Mouse (Mus musculus) left cerebral cortex, adult 2 months (tissue): ENCODE measurements around the gene Alcam. TPM values are rescaled to one million over a fixed set of nuclear protein-coding genes. Genes with fewer than 3 reads are reported as not detected.
A peak's percentile ranks its signal among the peaks of the same experiment; 100 is the strongest.

ENCODE experiments used
- DNase-seq, 2 experiments: peaks; one replicate each; pipeline ENCODE4 v3.0.0; 2021 to 2022; ENCODE audit warnings: low spot score in 2 of 2, mixed read lengths in 1 of 2; ENCODE audit errors: extremely low spot score in 1 of 2
- H3K27ac ChIP-seq: fragments of 200-600 bp; 2 replicates; pipeline ENCODE4 v1.8.1; 2022
- H3K4me3 ChIP-seq: fragments of 200-600 bp; 2 replicates; pipeline ENCODE4 v1.8.1; 2022
- CTCF ChIP-seq: fragments of 200-600 bp; IDR thresholded peaks from 2 replicates; pipeline ENCODE4 v1.8.1; 2022; ENCODE audit warnings: antibody characterized with exemption, mild to moderate bottlenecking, moderate library complexity
- intact Hi-C: fragments of 180-260 bp; cut with DNase I; formaldehyde crosslinking; loops from one replicate; pipeline ENCODE4 v1.15.1; 2025
- total RNA-seq, 2 experiments: library from RNA; stranded (reverse); gene quantifications; 2 replicates each; pipeline ENCODE4 v1.2.3; 2021

Alcam gene
- total RNA-seq, 2 experiments from 2014 or later: 176 to 178 TPM

DNA sequence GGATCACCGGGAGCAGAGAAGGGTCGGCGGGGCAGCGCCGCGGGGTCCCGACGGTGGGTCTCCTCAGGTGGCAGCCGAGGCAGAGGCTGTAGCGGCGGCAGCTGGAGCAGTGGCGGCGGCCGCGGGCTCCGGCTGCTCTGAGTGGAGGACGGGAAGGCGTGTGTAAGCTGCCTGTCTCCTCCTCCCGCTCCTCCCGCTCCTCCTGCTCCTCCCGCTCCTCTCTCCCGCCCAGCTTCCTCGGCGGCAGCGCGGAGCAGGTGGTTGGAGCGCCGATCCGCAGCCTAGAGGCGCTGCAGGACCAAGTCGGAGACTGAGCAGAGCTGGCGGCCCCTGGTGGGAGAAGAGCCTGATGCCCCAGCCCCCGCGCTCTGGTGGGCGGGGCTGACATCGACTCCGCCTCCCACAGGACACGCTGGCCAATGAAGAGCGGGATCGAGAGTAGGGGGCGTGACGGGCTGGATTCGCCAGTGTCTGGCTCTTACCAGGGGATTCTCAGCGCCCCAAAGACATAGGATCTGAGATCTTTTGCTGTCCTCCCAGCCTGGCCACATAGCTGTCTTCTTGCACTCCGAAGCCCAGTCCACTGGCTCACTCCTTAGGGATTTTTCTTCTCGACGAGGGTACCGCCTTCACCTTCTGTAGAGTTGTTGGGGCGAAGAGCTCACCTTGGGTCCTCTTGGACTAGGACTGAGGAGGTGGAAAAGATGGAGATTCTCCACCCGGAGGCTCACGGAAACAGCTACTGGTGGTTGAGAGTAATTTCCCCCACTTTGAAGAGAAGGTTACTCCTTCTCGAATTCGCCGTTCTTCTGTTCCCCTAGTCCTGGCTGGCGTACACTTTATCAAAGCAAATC, 785 bp downstream of the Alcam start:
- peak overlapping the region; percentile 77 for H3K27ac ChIP-seq
- DNase-seq: peak; percentile 98

DNA sequence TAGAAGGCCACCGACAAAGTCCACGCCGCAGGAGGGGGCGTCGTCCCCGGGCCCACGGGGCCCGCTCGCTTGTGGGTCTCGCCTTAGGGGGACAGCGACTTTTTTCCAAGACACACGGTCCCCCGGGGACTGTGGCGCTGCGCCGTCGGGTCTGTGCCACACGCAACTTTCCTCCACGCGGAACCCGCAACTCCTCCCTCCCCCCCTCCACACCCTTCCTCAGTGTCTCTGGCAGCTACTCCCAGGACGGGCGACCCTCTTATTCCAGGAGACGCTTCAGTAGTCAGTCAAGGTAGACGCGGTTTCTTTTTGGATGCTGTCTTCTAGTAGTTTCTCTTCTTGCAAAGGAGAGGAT, 1.4 kb downstream of the Alcam start:
- peak overlapping the region; percentile 77 for H3K27ac ChIP-seq
- peak overlapping the region; percentile 70 for H3K4me3 ChIP-seq
- DNase-seq: peak; percentile 24 to 37
- intact Hi-C loops: loop anchor here (5.0 kb wide), 3 partner anchors 150 to 1610 kb away; no protein-coding TSS in a partner anchor
- no peak for TF ChIP-seq CTCF

More for the DNA sequence above, 785 bp downstream of the Alcam start:
- TF ChIP-seq CTCF: peak; percentile 92
- intact Hi-C loops: loop anchor here (1.0 to 5.0 kb wide), 5 partner anchors 142 to 1611 kb away; no protein-coding TSS in a partner anchor
- H3K4me3 ChIP-seq: peak overlapping the region; percentile 70

DNA sequence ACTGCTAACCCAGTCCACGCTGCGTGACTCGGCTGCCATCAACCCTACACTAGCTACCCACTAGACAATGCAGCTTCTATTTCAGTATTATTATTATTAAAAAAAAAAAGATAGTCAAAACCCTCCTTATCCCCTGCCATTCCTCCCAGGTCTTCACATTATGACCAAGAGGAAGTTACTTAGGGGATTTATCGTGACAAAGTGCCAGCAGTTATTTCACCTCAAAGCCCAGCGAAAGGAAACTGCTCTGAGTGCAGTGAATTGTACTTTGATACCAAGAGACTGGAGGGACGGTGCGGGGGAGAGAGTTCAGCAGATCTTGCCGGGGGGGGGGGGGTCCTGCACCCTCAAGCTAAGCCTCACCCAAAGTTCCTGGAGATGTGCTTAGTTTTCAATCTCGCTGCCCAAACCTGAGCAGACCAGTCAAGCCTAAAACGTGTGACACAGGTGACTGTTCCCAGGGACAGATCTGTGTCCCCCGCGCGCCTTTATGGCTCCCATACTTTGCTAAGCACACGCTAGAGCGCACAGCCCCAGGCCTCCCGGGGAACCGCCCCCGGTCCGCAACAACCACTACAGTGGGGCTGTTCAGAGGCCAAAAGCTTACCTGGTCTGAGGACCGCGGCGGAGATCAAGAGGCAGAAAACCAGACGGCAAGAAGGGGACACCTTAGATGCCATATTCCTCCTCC, 1.9 kb downstream of the Alcam start:
- peak overlapping the region; percentile 70 for H3K4me3 ChIP-seq
- peak in 1 of 2 experiments; percentile 32 for DNase-seq
- peak overlapping the region; percentile 77 for H3K27ac ChIP-seq

DNA sequence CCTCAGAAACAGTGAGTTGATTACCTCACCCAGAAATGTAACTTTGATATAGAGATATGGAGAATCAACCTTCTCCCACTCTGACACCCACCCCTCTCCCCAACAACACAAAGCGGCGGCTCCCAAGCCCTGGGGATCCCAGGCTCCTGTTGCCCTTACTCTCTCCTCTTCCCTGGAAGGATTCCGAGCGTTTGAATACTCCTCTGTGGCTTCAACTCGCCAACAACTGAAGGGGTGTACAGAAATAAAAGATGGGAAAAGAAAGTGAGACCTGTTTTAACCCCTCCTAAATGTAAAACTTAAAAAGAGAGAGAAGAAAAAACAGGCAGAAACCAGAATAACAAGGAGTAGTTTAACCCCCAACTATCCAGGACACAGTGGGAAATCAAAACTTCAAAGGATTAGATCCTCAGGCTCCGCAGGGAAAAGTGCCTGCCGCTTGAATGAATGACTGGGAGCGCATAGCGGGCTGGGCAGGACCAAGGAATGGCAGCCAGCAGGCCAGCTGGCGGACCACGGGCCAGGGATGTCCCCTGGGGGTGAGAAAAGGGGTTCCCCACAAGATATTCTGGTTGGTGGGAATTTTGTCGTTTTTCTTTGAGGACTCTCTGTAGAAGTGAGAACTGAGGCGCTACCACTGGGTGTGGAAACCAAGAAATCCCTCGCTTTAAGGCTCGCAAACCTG, 2.6 kb downstream of the Alcam start:
- intact Hi-C loops: loop anchor here (5.0 kb wide), 3 partner anchors 151 to 1609 kb away; no protein-coding TSS in a partner anchor
- Histone ChIP-seq H3K27ac (peak overlapping the region; percentile 92), H3K4me3 (peak overlapping the region; percentile 70)
- TF ChIP-seq CTCF: no peak; the same call in none of the 2 replicates
- DNase-seq: peak; percentile 30 to 33

More for the DNA sequence above, 1.9 kb downstream of the Alcam start:
- intact Hi-C loops: loop anchor here (5.0 kb wide), 3 partner anchors 150 to 1610 kb away; no protein-coding TSS in a partner anchor
- no peak for TF ChIP-seq CTCF

DNA sequence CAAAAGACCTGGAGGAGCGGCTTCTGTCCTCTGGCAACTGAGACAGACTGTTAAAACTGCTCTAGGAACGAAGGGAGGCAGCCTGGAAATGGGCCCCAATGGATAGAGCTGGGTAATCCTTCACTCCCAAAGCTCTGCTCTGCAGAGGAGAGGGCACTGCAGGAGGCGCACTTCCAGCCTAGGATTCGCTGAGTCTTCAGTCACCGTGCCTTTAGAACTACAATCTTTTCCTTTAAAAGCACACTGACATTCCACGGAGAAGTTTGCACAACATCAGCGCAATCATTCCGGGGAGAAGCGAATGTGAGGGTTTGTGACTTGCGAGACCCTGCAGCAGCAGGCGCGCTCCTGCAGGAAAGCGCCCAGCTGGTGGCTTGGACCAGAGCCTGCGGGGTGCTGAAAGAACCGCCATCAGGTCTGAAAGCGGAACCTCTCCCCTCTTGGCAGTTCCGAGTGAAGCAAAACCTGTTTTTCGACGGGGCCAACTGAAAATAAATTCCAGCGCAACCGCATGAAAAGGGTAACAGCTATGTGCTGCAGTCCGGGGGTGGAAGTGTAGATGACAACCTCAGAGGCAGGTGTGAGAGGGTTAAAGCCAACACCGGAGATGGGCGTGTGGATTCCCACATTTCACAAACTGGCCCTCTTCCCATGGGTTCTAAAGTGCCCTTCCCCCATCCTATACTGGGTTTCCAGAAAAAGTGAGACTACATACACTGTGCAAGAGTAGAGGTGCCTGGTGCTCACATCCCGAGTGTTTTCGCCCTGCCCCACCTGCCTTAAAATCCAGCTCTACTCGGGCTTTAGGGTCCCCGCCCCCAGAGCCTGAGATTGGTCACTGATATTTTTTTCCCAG, 3.4 kb downstream of the Alcam start:
- peak; percentile 26 for TF ChIP-seq CTCF
- intact Hi-C loops: loop anchor here (5.0 kb wide), 3 partner anchors 152 to 1608 kb away; no protein-coding TSS in a partner anchor
- Histone ChIP-seq H3K4me3 (peak overlapping the region; percentile 70), H3K27ac (peak overlapping the region; percentile 92)
- DNase-seq: peak; percentile 46 to 63

DNA sequence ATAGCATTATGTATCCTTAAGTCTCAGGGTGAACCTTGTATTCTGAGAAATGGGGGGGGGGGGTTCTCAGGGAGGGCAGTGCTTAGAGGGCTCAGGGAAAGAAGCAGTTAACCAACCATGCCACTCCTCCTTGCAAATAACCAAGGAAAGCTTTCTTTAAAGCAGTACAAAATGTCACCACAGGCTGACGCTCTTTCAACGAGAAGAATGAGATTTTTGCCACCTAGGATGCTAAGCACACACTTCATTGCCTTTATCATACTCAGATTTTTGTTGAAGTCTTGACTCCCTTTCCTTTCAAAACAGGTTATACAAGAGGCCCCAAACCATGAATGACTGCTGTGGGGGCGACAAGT, 4.0 kb downstream of the Alcam start:
- peak; percentile 36 for TF ChIP-seq CTCF
- intact Hi-C loops: loop anchor here (5.0 kb wide), 3 partner anchors 152 to 1608 kb away; no protein-coding TSS in a partner anchor
- Histone ChIP-seq H3K27ac (peak overlapping the region; percentile 92), H3K4me3 (peak overlapping the region; percentile 70)
- DNase-seq: no peak

DNA sequence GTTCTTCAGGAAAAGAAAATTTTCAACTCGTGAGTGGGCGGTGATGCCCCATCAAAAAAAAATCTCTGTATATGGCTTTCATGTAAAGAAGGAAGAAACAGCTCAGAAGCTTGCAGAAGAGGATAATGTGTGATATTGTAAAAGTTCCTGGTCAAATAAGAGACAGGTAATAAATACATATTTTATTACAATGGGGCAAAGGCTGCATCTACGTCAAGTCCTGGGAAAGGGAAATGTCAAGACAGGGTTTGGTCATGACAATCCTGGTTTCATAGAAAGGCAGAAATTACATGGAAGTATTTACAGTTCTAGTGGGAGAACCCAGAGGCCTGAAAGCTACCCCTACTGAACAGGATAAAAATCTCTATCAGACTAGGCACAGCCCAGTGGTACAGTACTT, 7.9 kb downstream of the Alcam start:
- Histone ChIP-seq H3K4me3 (no peak overlapping the region), H3K27ac (no peak overlapping the region)
- DNase-seq: no peak
- intact Hi-C loops: no loop called here
- TF ChIP-seq CTCF: no peak

DNA sequence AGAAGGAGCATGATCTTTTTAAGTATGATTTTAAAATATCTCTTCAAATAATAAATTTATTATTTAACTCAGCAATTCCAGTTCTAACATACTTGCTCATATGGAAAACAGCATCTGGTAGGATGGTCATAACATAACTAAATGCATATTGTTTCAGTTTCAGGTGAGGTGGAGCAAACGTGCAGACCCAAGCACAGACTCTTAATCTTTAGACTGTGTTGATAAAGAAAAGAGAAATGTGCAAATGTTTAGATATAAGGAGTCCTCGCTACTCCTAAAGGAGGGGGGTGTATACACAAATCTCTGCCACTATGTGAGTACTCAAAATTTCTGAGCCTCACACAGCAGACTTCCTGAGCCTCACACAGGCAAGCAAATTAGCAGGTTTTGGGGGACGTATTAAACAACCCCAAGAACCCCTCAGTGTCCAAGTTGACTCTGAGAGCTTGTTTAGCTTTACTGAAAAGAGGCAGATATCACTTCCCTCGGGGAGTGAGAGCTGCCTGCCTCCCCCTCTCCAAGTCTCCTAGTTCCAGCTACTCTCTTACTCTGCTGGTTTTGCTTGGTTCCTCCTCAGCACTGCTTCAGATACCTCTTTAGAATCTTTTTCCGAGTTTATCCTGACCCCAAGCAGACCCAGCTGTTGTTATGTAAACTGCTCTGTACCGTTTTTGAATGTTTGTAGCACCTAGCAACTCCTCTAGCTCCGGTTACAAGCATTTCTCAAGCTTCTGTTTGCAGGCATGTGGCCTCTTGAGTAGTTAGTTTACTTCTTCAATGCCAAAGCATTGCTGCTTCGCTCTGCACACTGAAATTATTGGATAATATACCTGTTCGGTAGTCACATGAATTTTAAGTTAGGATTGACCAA, 10.0 kb downstream of the Alcam start:
- DNase-seq: no peak
- TF ChIP-seq CTCF: no peak
- Histone ChIP-seq H3K4me3 (no peak overlapping the region), H3K27ac (no peak overlapping the region)
- intact Hi-C loops: no loop called here

DNA sequence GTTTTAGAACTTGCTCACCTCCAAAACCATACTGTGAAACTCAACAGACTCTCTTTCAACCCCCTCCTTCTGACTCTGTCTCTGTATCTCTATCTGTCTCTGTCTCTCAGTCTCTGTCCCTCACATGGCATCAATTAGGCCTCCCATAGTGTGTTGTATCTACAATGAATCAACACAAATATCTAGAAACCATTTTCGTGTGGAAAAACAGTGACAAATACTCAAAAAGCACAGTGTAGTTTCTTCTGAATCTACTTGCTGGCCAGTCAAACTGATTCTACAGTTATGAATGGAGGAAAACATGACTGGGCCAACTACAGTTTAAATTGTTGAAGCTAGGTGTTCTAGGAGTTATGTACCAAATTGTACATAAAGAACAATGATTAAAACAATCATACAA, 10.8 kb downstream of the Alcam start:
- DNase-seq: no peak
- intact Hi-C loops: no loop called here
- Histone ChIP-seq H3K4me3 (no peak overlapping the region), H3K27ac (no peak overlapping the region)
- no peak for TF ChIP-seq CTCF

DNA sequence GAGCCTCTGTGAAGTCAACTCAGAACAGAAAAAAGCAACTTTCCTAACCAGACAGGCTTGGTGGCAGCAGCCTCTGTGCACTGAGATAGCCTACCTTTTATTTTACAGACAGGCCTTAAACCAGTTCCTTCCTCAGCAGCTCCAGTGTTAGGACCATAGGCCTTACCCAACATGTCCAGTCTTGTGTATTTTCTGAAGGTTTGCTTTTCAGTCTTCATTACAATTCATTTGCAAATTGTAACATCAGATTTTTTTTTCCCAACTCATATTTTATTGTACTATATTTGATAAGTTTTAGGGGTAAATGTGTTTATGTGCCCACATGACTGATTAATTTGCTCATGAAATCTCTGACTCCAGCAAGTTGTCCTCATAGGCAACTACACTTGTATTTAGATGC, 14.3 kb downstream of the Alcam start:
- DNase-seq: no peak
- no peak overlapping the region for H3K4me3 ChIP-seq
- no peak for TF ChIP-seq CTCF
- intact Hi-C loops: no loop called here
- H3K27ac ChIP-seq: no peak overlapping the region
